Mouse (Mus musculus): ENCODE data around the gene Gm11172.
A peak's percentile ranks its signal among the peaks of the same experiment; 100 is the strongest.

Gene Gm11172

DNA sequence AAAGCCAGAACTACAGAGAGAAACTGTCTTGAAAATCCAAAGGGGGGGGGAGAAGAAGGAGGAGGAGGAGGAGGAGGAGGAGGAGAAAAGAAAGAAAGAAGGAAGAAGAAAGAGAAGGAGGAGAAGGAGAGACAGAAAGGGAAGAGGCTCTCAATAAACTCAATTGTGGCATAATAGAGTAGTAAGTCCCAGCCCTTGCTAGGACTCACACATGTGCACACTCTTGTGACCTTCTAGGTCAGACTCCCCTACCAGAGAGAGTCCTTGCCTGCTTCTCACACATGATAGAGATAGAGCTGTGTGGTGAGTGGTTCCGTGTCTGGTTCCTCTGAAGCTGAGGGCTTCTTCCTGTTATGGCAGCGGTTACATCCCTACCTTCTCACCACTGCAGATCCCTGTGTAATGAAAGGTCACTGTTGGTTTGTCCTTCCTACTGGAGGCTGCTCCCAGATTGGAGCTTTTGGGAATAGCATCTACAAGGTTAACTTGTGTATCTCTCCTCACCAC lies at the start of gene Gm11172:
Gm11172 (plus strand) TSS at position 51 of the 507 bp plus-strand sequence.
- DNase-seq (ENCODE audit: low spot score in 2 of 2): no peak

DNA sequence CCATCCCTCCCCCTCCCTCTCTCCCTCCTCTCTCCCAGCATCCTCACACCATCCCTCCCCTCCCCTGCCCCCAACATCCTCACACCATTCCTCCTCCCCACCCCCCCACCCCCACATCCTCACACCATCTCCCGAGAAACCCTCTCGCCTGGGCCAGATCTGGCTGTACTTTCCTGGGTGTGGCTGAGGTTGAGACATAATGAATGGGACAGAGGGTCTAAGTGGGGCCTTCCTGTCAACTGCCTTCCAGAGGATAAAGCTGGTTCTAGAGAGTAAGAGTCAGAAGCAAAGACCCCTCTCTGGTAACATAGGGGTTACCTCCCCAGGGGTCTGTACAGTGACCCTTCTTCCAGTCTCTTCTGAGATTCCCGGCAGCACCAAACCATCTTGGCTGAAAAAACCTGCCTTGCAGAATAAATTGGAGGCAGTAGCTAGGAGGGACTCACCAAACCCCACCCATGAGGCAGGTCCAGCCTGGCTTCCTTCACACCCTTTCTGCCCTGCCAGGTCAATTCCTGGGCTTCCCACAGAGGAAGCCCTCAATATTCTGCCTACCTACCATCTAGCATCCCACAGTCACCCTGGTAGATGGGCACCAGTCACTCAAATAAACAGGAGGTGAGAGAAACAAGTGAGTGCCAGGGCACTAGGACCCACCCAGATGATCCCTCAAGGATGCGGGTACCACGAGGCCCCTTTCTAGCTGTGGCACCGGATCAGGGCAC lies 49.0 kb upstream of the Gm11172 start:
- no peak for DNase-seq (ENCODE audit: low spot score in 2 of 2)

DNA sequence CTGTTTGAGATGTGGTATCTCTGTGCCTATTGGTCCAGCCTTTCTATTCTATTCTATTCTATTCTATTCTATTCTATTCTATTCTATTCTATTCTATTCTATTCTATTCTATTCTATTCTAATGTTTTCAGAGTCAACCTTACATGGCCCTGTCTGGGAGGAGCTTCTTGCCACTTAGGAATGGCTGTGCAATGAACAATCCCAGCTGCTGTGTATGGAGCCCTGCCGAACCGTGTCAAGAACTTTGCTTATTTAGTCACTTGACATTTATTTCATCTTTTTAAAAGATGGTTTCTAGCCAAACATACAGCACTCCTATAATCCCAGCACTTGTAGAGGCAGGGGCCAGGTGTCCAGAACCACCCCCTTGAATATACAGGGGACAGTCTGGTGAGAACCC lies 48.4 kb upstream of the Gm11172 start:
- DNase-seq (ENCODE audit: low spot score in 2 of 2): no peak

DNA sequence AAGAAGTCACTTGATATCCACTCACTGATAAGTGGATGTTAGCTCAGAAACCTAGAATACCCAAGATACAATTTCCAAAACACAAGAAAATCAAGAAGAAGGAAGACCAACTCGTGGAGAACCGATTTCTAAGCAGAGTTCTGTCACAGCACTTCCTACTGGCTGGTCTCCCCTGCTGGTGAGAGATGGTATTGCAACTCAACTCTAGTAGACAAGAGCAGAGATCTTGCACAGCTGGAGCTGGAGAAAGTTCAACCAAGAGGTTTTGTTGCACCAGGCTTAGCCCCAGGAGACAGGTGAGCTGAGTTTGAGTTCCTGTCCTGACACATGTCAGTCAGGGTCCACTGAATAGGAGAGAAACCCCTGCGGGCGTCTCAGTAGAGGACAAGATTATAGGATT lies 45.6 kb upstream of the Gm11172 start:
- peak in 1 of 2 experiments; percentile 74 for DNase-seq (ENCODE audit: low spot score in 2 of 2)

DNA sequence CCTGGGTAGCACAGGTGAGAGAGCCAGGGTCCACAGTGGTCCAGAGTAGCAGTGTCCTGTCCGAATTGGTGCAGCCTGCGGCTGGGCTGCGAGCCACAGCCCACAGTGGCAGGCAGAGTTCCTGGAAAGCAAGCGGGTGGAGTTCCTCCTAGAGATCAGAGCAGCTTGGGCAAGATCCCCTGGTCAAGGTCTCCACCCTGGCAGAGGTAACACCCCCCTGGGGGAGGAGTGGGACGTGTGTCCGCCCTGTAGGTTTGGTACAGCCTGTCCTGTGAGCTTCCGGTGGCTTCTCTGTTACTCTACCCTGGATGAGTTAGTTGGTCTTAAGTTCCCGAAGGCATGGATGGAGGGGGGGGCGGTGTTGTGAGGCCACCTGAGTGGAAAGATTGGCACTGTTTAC lies 43.9 kb upstream of the Gm11172 start:
- no peak for DNase-seq (ENCODE audit: low spot score in 2 of 2)

DNA sequence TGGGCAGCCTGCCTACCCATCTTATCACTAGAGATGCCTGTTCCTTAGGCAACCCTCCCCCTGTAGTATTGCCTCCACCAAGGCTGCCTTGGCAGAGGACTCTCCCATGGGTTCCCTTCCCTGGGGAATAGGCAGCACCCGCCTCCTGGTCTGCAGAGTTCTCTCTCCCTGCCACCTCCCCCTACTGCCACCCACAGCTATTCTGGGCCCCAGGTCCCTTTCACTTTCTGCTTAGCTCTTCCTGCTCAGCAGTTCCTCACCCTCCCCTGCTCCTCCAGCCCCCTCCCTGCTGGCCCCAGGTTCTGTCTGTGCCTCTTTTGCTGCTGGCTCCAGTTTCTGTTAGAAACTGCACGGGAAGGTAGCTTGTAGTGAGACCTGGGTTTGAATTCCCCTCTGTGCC lies 43.1 kb upstream of the Gm11172 start:
- no peak for DNase-seq (ENCODE audit: low spot score in 2 of 2)

DNA sequence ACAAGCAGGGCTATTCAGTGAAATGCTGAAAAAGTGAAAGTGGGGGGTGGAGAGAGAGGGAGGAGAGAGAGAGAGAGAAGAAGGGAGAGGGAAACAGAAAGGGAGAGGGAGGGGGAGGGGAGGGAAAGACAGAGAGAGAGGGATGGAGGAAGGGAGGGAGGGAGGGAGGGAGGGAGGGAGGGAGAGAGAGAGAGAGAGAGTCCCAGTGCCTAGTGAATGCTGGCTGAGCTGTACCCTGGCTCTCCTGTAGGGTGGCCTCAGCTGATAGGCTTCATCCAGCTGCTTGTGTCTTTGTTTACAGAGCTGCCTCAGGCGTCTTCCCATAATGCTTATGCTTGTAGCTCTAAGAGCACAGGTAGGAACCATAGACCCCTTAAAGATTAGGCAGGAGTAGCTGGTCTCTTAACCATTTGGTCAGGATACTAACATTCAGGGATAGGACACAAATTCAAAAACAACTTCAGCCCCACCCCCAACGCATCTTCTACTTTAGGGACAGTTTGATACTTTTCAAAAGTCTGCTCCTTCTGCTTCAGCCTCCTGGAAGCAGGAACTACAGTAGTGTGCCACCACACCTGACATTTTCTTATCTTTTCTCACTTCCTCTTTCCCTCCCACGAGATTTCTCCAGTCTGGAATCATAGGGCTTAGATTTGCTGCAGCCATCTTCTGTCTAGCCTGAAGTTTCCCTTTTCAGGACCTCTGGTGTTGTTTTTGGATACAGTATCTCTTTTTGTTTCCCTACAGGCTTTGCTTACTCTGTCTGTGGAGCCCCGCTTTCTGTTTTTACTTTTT lies 42.0 kb upstream of the Gm11172 start:
- no peak for DNase-seq (ENCODE audit: low spot score in 2 of 2)

DNA sequence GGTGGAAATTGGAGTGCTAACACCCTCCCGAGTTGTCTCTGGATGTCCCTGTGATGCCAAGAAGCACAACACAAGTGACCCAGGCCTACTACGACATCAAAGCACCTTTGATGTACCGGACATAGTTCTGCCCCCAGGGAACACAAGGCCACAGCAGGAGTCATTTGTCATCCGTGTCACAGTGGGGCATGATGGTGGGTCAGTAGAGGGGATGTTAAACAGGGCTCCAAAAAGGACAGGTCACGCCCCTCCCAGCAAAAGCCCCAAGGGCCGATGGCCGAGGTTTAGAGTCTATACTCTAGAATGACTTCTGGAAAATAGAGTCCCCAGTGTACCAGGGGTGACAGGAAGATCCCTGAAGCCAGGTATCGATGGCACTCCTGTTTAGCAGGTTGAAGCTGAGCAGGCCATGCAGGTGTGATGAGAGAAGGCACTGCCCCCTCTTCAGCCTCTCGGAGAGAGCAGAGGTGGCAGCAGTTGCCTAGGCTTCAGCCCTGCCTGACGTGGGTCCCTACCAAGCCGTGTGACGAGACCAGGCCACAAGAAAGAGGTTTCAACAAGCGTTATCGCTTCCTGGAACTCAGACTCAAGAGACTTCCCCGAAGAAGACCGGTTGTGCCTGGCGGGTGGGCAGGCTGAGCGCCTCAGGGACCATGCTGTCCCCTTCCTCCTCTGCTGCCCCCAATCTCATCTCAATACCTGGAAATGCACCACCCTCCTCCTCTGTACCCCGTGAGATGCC lies 40.8 kb upstream of the Gm11172 start:
- no peak for DNase-seq (ENCODE audit: low spot score in 2 of 2)

DNA sequence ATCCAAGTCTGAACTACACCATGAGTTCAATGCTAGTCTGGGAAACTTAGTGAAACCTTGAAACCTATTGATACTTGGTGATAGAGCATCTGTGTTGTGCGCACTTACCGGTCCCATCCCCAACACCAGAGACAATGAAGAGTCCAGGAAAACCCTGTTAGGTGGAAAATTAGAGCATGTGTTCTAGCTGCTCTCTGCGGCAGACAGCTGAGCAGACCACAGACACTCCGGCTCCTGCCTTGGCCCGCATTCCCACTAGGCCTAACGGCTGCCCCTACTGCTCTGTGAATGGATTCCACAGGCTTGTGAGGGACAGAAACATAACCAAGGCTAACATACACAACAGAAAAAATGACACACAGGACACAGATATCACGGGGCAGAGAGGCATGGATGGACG lies 39.2 kb upstream of the Gm11172 start:
- no peak for DNase-seq (ENCODE audit: low spot score in 2 of 2)

DNA sequence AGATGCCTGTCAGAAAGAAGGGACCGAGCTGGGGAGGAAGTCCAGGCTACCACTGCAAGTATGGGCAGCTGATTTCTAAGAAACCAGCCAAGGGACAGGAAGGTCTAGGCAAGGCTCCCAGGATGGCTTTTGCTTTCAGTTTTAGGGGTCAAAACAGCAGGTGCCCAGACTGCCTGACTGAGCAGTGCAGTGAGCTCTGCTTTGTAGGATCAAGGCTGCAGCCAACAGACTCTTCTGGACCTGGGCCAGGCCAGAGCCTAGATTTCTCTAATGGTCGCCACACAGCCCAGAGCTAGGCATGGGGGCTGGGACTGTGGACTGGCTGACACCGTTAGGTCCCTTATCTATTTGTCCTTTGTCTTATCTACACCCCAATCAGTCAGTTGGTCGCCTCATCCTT lies 38.0 kb upstream of the Gm11172 start:
- no peak for DNase-seq (ENCODE audit: low spot score in 2 of 2)

DNA sequence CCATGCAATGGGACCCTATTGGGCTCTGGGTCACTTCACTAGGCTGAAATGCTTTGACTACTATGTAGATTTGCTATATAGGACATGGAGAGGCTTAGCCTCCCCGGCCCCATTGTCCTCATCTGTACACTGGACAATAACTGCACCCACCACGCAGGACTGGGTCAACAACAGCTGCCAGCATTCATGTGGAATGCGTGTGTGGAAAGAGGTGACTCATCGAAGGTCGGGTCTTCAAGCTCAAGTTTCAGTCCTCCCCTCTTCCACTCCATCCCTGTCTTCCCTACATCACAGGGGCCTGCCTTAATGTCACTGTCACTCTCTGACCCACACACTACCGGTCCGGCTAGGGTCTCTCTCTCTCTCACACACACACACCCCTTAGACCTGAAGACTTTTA lies 36.4 kb upstream of the Gm11172 start:
- no peak for DNase-seq (ENCODE audit: low spot score in 2 of 2)

DNA sequence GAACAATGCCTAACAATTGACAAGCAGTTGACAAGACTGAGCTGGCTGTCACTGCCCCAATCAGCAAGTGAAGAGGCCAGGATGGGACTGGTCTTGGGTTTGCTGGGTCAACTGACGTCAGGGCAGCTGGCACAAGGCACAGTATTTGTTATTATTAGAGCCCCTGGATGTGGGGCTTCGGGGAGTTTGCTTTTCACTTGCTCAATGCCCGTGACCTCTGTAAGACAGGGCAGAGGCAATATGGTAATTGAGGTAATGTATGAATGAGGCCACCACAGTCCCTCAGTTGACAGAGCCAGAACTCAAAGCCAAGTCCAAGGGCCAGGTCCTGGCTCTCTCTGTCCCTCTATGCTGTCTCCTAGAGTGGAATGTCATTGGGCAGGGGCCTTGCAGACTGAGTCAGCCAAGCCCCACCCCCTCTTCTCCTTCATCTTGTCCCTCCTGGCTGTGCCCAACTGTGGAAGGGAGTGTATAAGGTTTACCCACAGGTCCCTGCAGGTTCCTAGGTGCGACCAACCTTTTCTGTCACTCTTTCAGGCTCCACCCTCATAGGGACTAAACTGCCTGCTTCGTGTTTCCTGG lies 35.0 kb upstream of the Gm11172 start:
- no peak for DNase-seq (ENCODE audit: low spot score in 2 of 2)

DNA sequence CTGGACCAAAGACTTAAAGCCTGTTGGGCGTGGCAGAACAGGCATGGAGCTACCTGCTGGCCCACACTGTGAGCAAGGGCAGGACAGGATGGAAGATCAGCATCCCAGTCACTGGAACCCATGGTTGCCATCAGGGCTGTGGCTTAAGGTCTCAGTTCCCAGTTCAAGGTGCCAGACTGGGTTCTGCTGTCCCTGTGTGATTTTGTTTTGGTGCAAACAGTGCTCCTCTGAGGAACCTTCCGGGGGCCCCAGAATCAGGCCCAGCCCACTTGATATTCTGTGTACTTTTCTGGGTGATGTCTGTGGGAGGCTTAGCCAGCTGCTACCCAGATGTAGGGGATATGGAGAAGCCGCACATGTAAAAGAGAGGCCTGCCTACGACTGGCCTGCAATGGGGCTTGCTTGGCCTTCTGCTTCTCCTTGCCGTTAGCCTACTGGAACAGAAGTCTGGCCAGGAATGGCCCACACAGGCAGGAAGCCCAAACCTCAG lies 32.0 kb upstream of the Gm11172 start:
- no peak for DNase-seq (ENCODE audit: low spot score in 2 of 2)

DNA sequence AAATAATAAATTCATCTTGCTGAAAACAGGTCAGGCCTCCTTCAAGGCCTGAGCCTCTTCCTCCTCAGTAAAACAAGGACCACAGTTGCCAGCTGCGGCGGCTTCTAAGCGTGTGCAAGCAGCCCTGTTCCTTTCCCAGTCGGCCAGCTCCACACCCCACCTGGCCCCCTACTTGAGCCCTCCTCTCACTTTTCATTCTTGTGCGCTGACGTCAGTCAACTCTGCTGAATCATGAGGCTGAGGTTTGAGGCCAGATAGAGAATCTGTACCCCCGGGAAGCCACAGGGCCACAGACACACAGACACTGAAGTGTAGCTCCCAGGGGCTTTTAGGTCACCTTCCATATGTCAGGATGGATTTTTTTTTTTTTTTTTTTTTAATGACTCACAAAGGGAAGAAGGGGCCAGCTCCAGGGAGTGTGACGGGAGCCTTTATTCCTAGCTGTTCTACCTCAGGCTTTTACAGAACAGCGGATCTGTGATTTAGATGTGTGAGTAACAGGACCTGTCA lies 30.8 kb upstream of the Gm11172 start:
- no peak for DNase-seq (ENCODE audit: low spot score in 2 of 2)

DNA sequence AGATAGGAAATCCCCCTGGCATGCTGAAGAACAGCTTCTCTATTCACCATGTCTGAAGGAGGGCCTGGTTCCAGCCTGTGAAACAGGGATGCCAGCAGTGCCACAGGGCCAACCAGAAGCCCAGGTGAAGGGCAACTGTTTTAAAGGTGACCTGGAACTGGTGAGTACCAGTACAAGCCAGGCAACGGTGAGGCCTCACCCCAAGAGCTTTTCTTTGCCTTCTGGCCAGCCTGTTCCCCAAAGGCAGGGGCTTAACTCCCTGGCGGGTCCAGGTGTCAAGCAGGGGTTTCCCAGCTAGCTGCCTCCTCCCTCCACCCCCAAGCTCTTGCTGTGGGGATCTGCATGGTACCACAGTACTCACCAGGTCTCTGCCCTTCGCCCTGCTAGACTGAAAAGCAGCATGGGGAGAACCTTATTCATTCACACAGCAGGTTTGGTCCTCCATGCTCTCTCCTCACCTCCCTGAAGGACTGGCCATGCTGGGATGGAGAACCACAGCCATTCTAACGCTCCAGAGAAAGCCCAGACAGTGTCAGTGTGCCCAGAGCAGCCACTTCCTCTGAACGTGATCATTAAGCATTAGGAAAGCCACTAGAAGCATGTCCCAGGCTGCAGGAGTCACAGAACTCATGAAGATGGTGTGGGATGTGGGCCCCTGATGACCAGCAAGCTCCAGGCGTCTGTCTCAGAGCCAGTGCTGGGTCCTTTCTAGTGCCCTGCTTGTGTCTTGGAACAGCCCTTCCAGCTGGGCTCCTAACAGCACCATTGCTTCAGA lies 30.2 kb upstream of the Gm11172 start:
- DNase-seq (ENCODE audit: low spot score in 2 of 2): no peak

DNA sequence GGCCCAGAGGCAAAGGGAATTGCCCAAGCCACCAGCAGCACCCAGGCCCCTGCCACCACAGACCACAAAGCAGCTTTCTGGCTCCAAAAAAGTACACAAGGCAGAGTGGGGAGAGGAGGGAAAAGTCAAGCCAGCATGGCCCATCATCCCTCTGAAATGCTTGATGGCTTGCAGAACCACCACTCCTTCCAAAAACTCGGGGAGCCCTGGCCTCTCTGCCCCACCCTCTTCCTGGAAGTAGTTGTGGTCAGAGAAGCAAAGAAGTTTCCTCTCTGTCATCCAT lies 29.6 kb upstream of the Gm11172 start:
- no peak for DNase-seq (ENCODE audit: low spot score in 2 of 2)

DNA sequence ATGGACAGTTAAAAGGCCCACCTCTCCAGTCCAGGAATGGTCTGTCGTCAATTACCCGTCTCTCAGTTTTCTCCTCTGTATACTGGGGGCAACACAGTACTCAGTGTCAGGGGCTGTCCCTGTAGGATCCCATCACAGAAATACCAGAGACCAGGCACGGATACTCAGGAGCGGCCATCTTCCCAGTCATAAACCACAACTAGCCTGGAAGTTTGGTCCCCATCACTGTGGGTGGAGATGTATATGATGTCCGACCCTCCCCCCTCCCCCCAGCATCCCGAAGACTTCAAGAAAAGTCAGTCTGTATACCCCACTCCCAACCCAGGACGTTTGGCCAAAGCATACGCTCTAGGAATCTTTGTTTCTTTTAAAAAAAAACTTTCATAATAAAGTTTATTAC lies 29.3 kb upstream of the Gm11172 start:
- no peak for DNase-seq (ENCODE audit: low spot score in 2 of 2)

DNA sequence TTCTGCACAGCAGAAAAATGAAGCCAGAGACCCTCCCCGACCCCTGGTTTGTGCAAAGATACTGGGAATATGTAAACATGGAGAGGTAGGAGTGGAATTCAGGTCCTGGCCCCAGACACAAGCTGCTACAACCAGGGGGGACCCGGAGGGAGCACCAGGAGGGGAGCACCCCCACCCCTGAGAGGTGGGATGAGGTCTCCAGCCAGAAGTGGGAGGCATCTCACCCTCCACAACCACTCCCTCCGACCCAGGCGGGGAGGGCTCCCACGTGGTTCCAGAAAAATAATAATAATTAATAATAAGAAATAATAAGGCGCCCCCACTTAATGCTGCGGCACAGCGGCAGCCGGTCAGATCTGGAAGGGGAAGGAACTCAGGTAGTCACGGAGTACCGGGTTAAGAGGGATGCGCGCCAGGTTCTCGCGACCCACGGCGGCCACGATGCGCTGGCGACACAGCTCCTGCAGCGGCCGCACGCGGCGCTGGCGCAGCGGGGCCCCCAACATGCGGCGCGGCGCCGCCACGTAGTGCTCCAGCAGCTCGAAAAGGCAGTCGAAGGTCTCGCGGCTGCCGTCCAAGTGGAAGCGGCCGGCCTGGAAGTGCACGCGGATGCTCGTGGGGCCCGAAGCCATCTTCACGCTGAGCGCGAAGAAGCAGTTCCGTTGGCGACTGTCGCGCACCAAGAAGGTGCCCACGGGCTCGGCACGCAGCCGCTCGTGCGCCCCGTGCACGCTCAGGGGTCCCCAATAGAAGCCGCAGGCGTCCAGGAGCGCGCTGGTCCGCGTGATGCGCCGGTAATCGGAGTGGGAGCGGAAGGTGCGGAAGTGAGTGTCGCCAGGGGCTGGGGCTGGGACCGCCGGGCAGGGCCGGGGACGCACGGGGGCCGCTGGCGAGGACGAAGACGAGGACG lies 28.6 kb upstream of the Gm11172 start:
- peak in 1 of 2 experiments; percentile 52 for DNase-seq (ENCODE audit: low spot score in 2 of 2)

DNA sequence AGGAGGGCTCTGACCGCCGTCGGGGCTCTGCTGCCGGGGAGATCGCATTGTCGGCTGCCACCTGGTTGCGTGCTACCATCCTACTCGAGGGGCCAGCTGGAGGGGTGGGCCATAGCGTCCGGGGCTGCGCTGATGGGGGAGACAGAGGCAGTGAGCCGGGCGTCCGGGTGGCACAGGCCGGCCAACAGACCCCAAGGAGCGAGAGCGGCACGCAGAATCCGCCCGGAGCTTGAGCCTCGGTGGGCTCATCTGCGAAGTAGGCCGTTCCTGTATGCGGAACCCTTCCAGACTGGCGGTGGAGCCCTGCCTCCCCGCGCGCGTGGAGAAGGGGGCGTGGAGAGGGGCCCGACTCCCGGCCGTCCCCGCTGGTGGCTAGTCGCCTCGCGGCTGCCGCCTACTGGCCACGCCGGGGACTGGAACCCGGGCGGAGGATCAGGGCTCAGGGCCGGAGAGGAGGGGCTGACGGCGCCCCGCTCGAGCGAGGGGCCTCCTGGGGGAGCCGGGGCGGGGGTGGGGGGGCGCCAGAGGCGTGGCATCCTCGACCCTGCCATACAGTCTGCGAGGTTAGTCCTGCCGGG lies 27.8 kb upstream of the Gm11172 start:
- peak; percentile 95 to 96 for DNase-seq (ENCODE audit: low spot score in 2 of 2)

Measured in urinary bladder, postnatal 4 days (tissue).